Mouse (Mus musculus) lung, postnatal 0 days (tissue): Measurements from ENCODE around the gene Lhx8. TPM values are rescaled to one million over a fixed set of nuclear protein-coding genes. Genes with fewer than 3 reads are reported as not detected.

Experiments used
- ATAC-seq: fragments of 200-750 bp; cut with Nextera tagmentation; 2 replicates; pipeline ENCODE4 v1.8.0; 2017; ENCODE audit warnings: moderate library complexity
- DNase-seq: peaks from one replicate; pipeline ENCODE4 v3.0.0-alpha.2; 2016; ENCODE audit warnings: low spot score
- H3K27ac ChIP-seq: fragments of 300-500 bp; sonication (generic); 2 replicates; pipeline ENCODE4 v1.5.1; 2014; ENCODE audit warnings: antibody characterized with exemption, mild to moderate bottlenecking, low read length, mixed read lengths
- H3K27me3 ChIP-seq: fragments of 300-500 bp; sonication (generic); replicated peaks from 2 replicates; pipeline ENCODE4 v1.6.1; 2014; ENCODE audit warnings: low read length, mixed read lengths; ENCODE audit not compliant: insufficient read depth
- H3K36me3 ChIP-seq: fragments of 300-500 bp; sonication (generic); 2 replicates; pipeline ENCODE4 v1.6.1; 2014; ENCODE audit warnings: low read length, mixed read lengths; ENCODE audit not compliant: insufficient read depth
- H3K4me1 ChIP-seq: fragments of 300-500 bp; sonication (generic); 2 replicates; pipeline ENCODE4 v1.6.1; 2014; ENCODE audit warnings: antibody characterized with exemption, low read depth, low read length, mixed read lengths; ENCODE audit not compliant: insufficient read depth
- H3K4me2 ChIP-seq: fragments of 300-500 bp; sonication (generic); replicated peaks from 2 replicates; pipeline ENCODE4 v1.6.1; 2014; ENCODE audit warnings: low read depth, mild to moderate bottlenecking, low read length, moderate library complexity, mixed read lengths
- H3K4me3 ChIP-seq: fragments of 300-500 bp; sonication (generic); 2 replicates; pipeline ENCODE4 v1.5.1; 2014; ENCODE audit warnings: low read depth, low read length
- H3K9ac ChIP-seq: fragments of 300-500 bp; sonication (generic); replicated peaks from 2 replicates; pipeline ENCODE4 v1.6.1; 2014; ENCODE audit warnings: low read depth, mild to moderate bottlenecking
- H3K9me3 ChIP-seq: fragments of 300-500 bp; sonication (generic); 2 replicates; pipeline ENCODE4 v1.6.1; 2016; ENCODE audit warnings: low read length, mixed read lengths
- CTCF ChIP-seq: IDR thresholded peaks from 2 replicates; pipeline ENCODE4 v1.5.1; 2016; ENCODE audit warnings: antibody characterized with exemption, mild to moderate bottlenecking
- EP300 ChIP-seq: IDR thresholded peaks from 2 replicates; pipeline ENCODE4 v1.6.1; 2016; ENCODE audit warnings: antibody characterized with exemption, mild to moderate bottlenecking, control low read depth
- WGBS: fragments of 180-500 bp; shearing (Covaris S2); extraction: QIAGEN DNeasy Blood & Tissue Kit; methylation state at CpG from one replicate; pipeline ENCODE4 v1.1.7; 2014; 5-methylcytosine and 5-hydroxymethylcytosine counted together
- polyA plus RNA-seq: library from polyadenylated mRNA; unstranded; fragments of >200 nt; fragmentation: Nextera tagmentation; extraction: Ambion mirVana; gene quantifications from 2 replicates; pipeline ENCODE4 v1.2.1, GENCODE M21; 2015

Gene Lhx8
- polyA plus RNA-seq, 1 experiment from 2014 or later: not detected

DNA sequence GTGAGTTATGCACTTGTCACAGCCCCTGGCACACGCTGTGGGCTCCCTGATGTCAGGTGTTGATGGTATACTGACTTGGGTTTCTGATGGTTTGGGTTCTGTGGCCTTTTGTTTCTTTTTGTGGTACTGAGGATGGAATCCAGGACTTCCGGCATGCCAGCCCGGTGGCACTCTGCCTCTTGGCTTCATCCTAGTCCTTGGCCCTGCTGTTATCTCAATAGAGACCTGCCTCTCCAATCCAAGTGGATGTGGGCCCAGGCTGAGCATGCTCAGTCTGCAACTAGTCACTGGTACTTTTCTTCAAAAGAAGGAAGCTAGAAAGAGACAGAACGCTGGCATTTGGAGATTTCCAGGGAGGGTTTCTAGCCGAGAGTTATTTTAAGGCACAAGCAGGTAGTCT, 38.3 kb downstream of the Lhx8 start:
- Histone ChIP-seq H3K9me3 (no peaks in the 10 kb centered on the region), H3K4me1 (no peaks in the 10 kb centered on the region), H3K4me3 (no peak overlapping the region), H3K4me2 (no peak overlapping the region), H3K9ac (no peak overlapping the region), H3K27ac (no peak overlapping the region), H3K27me3 (no peaks in the 10 kb centered on the region), H3K36me3 (no peaks in the 10 kb centered on the region)
- TF ChIP-seq EP300: no peak
- TF ChIP-seq CTCF: no peak
- no peak for DNase-seq
- 65% methylated on average over 5 of the region's 5 CpGs for WGBS
- ATAC-seq: no peak

DNA sequence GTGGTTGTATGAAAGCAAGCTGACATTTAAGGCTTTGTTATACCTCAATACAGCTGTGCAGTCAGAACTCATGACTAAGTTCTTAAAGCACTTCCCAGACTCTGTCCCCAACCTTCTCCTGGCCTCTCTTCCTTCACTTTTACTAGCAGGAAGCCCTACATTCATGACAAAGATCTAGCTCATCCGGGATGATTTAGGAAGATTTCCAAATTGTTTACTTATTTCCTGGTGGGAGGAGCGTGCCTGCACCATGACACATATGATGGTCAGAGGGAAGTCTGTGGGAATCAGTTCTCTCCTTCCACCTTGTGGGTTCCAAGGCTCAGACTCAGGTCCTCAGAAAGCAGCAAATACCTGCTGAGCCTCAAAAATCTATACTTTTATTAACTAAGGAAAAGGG, 40.1 kb downstream of the Lhx8 start:
- Histone ChIP-seq H3K4me1 (no peaks in the 10 kb centered on the region), H3K27me3 (no peaks in the 10 kb centered on the region), H3K4me2 (no peak overlapping the region), H3K9ac (no peak overlapping the region), H3K9me3 (no peaks in the 10 kb centered on the region), H3K27ac (no peak overlapping the region), H3K4me3 (no peak overlapping the region), H3K36me3 (no peaks in the 10 kb centered on the region)
- ATAC-seq (no peak), DNase-seq (peak; percentile 7)
- TF ChIP-seq CTCF (no peak), EP300 (no peak)
- WGBS: 39% methylated on average over 2 of the region's 2 CpGs

DNA sequence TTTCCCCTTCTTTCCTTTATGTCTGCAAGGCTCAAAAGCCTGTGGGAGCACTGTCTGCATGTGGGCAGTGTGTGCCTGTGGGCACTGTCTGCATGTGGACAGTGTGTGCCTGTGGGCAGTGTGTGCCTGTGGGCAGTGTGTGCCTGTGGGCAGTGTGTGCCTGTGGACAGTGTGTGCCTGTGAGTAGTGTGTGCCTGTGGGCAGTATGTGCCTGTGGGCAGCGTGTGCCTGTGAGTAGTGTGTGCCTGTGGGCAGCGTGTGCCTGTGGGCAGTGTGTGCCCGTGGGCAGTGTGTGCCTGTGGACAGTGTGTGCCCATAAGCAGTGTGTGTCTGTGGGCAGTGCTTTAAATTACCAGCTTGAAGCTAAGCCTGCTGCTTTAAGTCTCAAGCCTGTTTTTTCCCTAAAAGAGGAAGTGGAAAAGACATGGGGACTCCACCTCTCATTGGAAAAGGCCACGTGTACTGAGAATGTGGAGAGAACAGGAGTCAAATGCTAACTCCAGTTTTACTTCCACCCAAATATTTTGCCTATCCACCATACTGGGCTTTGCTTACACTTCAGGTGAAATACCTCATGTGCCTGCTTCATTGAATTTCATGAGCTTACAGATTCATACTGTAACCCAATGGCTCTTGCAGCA, 41.9 kb downstream of the Lhx8 start:
- 80% methylated on average over 4 of the region's 4 CpGs for WGBS
- no peak for TF ChIP-seq CTCF
- TF ChIP-seq EP300: no peak
- no peaks in the 10 kb centered on the region for H3K36me3 ChIP-seq
- H3K9ac ChIP-seq: no peak overlapping the region
- no peak overlapping the region for H3K4me3 ChIP-seq
- H3K27ac ChIP-seq: no peak overlapping the region
- no peaks in the 10 kb centered on the region for H3K4me1 ChIP-seq
- H3K4me2 ChIP-seq: no peak overlapping the region
- no peaks in the 10 kb centered on the region for H3K9me3 ChIP-seq
- DNase-seq (no peak), ATAC-seq (no peak)
- no peaks in the 10 kb centered on the region for H3K27me3 ChIP-seq

DNA sequence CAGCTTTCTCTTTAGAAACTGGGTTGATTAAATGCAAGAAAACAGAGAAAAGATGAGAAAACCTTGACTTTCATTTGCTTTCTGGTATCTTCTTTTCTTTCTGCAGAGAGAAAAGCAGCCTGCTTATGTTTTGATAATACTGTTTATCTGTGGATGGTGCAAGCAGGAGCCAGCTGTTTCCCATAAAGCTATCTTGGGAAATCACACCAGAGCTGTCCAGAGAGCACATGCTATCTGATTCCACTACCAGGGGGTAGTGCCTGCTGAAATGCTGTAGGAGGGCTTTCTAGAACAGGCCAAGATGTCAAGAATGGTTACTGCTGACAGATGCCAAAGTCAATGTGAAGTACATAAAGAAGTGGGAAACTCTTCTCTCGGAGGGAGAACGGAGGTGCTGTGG, 43.2 kb downstream of the Lhx8 start:
- no peak for TF ChIP-seq EP300
- no peak for TF ChIP-seq CTCF
- no peaks in the 10 kb centered on the region for H3K9me3 ChIP-seq
- H3K27ac ChIP-seq: no peak overlapping the region
- no peak overlapping the region for H3K9ac ChIP-seq
- H3K4me3 ChIP-seq: no peak overlapping the region
- no peaks in the 10 kb centered on the region for H3K36me3 ChIP-seq
- no peaks in the 10 kb centered on the region for H3K4me1 ChIP-seq
- H3K4me2 ChIP-seq: no peak overlapping the region
- no peaks in the 10 kb centered on the region for H3K27me3 ChIP-seq
- WGBS: 40% methylated on average over 2 of the region's 2 CpGs
- peak; percentile 62; the same call in 1 of the 2 replicates for ATAC-seq
- peak; percentile 54 for DNase-seq

DNA sequence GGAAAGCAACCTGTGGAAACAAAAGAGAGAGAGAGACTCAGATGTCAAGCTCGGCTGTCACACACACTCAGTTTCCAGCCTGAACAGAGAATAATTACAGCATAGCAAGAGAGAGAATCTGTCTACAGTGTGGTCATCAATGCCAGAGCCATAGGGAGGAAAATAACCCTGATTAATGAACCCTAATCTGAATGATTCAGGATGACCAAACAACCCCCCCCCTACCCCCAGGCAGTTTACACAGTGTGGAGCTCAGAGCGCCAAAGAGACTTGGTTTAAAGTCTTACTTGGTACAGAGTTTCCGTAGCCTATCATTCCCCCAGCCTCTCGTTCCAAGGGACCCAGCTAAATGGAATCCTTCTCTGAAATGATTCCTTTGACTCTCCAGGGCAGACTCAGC, 45.1 kb downstream of the Lhx8 start:
- Histone ChIP-seq H3K9me3 (no peaks in the 10 kb centered on the region), H3K4me2 (no peak overlapping the region), H3K4me1 (no peaks in the 10 kb centered on the region), H3K27ac (no peak overlapping the region), H3K27me3 (no peaks in the 10 kb centered on the region), H3K4me3 (no peak overlapping the region), H3K36me3 (no peaks in the 10 kb centered on the region), H3K9ac (no peak overlapping the region)
- ATAC-seq (no peak), DNase-seq (no peak)
- 48% methylated on average over 4 of the region's 4 CpGs for WGBS
- TF ChIP-seq CTCF (no peak), EP300 (no peak)

DNA sequence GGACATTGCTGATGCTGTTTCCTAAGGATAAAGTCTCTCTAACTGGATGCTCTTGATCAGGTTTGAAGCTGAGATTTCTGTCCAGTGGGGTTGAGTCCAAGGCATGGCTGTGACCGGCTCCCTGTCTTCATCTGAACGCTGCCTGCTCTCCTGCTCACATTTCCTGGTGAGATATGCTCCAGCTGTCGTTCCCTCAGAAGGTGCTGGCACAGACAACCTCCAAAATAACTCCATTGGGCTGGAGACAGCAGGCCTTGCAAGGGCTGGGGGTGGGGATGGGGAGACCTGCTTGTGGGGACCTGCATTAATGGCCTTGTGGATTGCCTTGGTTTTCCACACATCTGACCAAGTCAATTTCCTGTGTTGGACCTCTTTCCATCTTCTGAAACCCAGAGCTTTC, 46.2 kb downstream of the Lhx8 start:
- H3K9me3 ChIP-seq: no peaks in the 10 kb centered on the region
- no peak for TF ChIP-seq EP300
- no peak for TF ChIP-seq CTCF
- DNase-seq: no peak

DNA sequence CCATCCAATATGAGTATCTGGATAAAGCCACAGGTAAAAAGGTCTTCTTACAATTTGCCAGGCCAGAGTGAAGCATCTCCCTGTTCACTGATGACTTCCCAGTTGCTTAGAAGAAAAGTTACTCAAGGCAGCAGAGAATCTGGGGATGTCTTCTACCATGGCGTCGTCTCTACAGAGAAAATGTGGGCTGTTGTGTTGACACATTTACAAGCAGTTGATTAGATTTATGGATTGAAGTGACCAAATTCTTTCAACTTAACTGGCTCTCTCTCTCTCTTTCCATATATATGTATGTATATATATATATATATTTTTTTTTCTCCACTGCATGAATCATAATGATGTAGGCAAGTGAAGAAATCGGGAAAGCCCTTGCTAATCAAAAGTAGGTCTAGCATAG, 55.8 kb downstream of the Lhx8 start:
- DNase-seq: no peak
- no peak for ATAC-seq

More for the DNA sequence above, 46.2 kb downstream of the Lhx8 start:
- WGBS: 38% methylated on average over 3 of the region's 3 CpGs
- H3K4me1 ChIP-seq: no peaks in the 10 kb centered on the region
- no peaks in the 10 kb centered on the region for H3K36me3 ChIP-seq
- H3K9ac ChIP-seq: no peak overlapping the region
- no peak for ATAC-seq
- no peak overlapping the region for H3K27ac ChIP-seq
- no peak overlapping the region for H3K4me3 ChIP-seq
- H3K27me3 ChIP-seq: no peaks in the 10 kb centered on the region
- no peak overlapping the region for H3K4me2 ChIP-seq

More for the DNA sequence above, 55.8 kb downstream of the Lhx8 start:
- H3K27me3 ChIP-seq: peaks cover 9% of the 10 kb centered on the region; the same call in 1 of the 2 replicates
- no peak for TF ChIP-seq CTCF
- no peak for TF ChIP-seq EP300
- H3K4me1 ChIP-seq: no peaks in the 10 kb centered on the region
- no peak overlapping the region for H3K4me2 ChIP-seq
- no peak overlapping the region for H3K4me3 ChIP-seq
- no peak overlapping the region for H3K27ac ChIP-seq
- no peak overlapping the region for H3K9ac ChIP-seq
- H3K36me3 ChIP-seq: no peaks in the 10 kb centered on the region
- 62% methylated on average over 3 of the region's 3 CpGs for WGBS
- H3K9me3 ChIP-seq: no peaks in the 10 kb centered on the region
